Mouse (Mus musculus) lung, postnatal 14 days (tissue): ENCODE results near the gene Lrrc4c.

ENCODE experiments used
- DNase-seq: peaks from one replicate; pipeline ENCODE4 v3.0.0; 2021

Gene Lrrc4c

DNA sequence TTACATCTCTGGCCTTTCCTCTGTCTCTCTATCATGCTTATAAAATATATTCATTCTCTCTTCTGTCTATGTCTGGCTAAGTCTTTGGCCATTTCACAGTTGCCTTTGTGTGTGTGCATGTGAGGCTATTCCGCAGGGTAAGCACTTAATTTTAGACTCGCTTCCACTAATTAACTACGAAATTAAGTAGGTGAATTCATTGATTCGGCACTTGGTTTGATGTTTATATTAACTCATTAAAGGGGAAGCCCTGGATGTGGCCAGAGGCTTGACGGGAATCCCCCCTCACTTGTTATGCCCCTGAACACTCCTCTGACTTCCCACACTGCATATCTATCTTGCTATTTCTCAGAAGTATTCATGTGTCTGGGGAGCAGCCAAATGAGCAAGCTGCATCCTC lies 1169.6 kb downstream of the Lrrc4c start:
- no peak for DNase-seq

DNA sequence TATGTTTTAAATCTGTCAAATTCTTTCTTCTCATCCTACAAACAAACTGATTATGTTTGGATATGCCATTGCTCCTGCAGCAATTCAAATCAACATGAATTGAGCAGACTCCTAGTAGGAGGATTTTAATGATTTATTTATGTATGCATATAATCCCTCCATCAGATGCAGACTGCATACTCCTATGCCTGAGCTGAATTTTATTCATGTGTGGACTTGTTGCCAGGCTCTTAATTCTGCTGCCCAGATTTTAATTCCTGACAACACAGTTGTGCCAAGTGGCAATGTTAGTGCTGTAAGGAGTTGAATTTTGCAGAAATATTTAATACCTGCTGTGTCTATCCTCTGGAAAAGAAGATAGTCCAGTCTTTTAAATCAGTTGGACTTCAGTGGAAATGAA lies 1179.1 kb downstream of the Lrrc4c start:
- no peak for DNase-seq

DNA sequence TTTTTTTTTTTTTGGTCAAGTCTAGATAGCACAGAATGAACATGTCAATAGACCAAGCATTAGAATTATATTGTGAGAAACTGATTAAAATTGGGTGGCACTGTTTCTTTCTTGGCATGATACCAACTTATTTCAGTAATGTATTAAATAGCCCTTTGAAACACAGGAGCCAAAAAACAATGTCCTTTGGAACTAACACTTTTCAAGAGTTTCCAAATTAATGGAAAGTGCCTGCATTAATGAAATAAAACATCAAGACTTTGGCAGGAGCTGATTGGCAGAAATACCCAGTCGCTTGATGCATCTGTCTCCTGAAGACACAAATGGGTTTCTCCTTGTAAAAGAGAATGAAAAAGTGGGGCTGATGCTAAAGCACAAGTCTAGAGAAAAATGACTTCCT lies 1184.5 kb downstream of the Lrrc4c start:
- no peak for DNase-seq

DNA sequence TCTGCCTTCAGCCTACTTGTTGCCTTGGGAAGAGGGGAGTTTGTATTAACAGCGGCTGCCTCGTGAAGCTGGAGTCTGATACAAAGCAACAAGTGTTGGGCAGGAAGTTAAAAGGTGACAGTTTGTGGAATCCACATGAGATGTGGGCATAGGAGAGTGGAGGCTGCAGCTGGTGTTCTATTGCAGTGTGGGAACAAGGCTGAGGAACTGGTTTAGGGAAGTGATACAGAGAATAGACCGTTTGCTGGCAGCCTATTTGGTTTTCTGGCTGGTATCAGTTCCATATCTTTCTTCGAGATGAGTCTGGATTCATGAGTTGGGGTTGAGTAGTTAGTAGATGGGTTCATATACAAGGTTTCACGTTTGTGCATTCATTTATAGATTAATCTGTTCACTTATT lies 1186.9 kb downstream of the Lrrc4c start:
- DNase-seq: no peak

DNA sequence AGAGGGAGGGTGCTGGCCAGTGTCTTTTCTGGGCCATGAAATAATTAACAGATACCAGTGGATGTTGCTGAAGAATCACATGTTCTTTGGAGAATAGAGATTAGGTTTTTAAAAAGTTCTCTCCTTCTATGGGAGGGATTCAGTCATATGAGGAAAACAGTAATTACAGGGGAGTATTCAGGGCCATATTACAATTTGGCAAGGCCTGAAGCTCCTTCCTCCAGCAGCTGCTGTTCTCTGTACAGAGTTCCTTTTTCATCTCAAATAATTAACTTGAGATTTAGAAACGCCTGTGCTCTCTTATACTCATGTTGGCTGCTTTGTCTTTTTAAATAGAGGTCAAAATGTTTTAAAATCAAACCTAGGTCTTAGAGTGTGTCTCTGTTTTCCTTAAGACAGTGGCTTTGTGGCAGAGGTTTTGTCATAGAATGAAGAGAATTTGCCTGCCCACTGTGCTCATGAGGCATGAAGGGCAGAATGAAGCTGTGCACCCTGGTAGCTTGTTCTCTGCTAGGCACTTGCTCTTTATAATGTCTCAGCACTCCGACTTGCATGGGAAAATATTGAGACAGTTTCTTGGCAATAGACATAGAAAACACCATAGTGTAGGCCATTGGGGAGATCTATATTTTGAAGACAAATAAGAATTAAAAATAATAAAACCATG lies 1206.4 kb downstream of the Lrrc4c start:
- no peak for DNase-seq

DNA sequence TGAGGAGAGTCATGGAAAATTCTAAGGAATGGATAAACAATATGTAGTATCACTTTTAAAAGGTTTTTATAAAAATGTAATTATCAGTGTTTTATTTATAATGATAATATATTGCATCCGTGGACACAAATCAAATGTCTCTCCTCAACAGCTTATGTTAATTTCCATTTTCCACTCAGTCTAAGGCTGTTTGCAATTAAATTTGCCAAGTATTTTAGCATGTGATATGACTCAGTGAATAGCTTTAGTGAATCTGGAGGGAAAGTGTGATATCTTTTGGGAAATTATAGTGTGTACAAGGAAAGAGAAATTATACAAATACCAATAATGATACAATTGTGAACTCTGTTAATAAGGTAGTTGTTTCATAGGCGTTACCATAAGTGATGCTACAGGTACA lies 1207.1 kb downstream of the Lrrc4c start:
- DNase-seq: no peak

DNA sequence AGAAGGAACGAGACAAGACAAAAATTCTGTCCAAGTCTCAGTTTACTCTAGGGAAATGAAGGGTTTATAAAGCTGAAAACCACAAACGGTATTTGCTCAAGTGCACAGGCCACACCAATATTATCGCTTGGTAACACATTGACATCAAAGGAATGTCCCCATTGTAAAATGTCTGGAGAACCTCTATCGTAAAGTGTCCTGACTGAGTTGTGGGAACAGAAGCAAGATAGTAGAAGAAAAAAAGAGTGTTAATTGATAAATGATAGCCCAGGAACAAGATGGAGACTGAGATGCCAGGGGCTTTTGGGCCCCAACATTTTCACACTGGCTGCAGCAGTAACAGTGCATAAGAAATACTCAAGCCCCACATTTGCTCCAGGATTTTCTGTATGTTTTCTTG lies 1212.7 kb downstream of the Lrrc4c start:
- DNase-seq: no peak

DNA sequence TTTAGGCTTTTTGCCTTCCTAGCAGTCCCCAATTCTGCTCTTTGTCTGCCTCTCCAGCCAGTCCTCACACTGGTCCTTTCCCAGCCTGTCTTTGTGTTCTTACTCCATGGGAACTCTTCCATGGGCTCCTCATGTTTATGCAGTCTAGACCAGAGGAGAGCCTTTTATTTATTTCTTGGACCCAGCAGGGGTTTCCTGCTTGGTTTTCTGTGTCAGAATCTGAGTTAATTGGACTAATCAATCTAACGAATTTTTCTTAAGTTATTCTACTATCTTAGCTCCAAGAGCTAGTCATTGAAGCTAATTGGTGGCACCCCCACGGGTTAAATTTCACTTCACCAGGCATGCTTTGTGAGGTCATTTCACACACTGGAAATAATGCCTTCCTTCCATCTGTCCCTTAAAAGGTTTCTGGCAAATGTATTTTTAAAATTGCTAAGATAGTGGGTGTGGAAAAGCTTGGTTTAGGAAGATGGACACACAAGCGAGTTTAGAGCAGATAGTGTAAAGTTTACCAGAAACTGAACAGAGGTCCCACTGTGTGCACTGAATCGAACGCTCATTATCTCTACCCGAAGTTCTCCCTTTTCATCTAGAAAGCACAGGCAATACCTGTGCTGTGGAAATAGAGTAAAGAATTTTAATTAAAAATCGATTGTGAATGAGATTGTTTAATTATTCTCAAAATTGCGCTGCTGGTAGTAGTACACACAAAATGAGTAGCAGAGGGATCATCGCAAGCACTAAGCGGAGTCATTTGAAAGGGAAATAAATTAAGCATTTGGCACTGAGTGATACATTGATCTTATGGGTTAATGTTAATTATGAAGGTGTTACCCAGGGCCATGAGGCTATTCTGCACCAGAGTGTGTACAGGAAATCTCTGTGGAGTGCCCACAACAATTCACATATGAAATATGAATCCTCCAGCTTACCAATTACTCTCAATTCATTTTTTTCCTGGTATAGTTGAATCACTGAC lies 1226.0 kb downstream of the Lrrc4c start:
- no peak for DNase-seq

DNA sequence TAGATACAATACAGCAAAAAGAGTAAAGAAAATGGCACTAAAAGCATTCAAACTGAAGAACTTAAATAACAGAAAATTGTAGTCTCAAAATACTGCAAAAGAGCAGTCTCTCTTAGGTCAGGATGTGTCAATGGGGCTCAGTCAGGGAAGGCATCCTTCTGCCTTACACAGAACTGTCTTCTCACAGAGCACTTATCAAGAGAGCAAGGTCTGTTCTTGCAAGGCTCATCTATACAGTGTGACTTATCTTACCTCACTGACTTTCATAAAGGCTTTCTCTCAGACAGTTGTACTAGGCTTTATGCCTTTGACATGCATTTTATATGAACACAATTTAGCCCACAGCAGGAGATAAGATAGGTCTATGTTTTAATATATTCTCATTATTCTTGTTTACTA lies 1226.7 kb downstream of the Lrrc4c start:
- no peak for DNase-seq

DNA sequence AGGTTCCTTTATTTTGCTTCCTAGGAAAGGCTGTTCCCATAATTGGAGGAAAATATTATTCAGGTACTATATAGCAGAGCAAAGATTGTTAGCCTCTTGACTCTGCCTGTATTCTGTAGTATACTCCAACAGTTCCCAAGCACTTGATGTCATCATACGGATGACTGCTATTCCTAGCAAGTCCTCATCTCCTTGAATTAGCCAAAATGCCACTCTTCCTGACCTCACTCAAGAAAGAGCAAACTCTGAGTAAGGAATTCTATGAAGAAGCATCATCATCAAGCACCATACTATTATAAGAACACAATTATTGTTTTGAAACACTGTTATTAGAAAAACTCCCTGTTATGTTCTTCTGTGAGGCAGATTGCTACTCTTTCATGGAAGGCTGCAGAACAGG lies 1228.0 kb downstream of the Lrrc4c start:
- no peak for DNase-seq

DNA sequence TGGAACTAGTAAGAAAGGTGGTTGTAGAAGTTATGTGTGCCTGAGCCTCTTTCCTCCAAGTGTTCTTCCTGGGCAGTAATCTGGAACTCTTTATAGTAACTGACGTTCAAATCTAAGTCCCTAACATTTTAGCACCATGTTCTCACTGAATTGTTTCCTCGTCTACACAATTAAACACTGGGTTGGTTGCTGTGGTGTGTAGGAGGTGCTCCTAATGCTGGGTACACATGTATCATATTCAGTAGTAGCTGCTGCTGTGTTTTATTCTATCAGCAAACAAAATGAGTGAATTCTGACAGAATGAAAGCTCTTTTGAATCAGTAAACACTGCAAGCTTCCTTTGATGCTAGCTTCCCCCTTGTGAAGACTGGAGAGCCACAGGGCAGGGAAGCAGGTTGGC lies 1246.5 kb downstream of the Lrrc4c start:
- no peak for DNase-seq

DNA sequence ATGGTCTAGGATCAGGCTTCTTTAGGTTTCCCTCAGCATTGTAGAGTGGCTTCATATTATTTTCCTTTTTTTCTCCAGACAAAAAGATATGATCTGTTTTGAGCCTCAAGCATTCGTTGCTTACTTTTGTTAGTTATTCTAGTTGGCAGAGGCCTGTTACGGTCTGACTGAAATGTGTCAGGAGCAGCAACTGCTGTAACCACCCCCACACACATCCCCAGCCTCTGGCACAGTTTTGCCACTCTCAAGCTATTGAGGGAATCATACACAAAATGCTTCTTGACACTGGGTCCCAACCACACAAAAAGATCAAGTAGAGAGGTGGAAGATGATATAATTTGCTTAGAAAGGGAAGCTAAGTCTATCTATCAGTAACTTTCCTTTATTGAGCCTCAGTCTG lies 1251.0 kb downstream of the Lrrc4c start:
- DNase-seq: no peak

DNA sequence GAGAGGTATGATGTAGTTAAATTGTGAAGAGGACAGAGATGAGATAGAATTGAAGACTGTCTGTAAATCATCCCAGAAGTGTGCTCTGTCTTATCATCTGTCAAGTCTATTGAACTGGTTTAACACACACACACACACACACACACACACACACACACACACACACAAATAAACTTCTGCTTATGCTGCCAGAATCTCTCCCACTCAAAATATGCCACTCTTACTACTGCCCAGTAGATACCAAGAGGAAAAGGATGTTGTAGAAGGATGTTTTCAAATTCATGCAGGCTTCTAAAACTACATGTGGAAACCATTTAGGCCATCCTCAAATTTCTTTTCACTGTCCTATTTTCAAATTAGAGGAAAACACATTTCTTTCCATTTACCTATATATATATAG lies 1257.0 kb downstream of the Lrrc4c start:
- DNase-seq: no peak

DNA sequence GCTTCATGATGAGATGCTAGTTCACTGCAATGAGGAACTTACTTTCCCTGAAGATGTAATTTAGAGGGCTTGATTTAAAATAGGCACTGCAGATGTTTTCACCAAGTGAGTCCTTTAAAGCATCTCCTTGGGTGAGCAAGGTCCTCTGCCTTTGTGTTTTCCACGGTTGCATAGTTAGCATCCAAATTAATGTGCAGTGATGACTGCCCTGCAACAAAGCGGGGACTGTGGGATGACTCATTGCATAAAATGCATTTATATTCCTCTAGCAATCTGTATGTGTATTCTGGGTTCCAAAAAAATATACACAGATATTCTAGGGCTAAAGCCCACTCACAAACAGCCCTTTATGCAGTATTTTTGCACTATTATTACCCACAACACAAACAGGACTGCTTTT lies 1263.2 kb downstream of the Lrrc4c start:
- DNase-seq: no peak

DNA sequence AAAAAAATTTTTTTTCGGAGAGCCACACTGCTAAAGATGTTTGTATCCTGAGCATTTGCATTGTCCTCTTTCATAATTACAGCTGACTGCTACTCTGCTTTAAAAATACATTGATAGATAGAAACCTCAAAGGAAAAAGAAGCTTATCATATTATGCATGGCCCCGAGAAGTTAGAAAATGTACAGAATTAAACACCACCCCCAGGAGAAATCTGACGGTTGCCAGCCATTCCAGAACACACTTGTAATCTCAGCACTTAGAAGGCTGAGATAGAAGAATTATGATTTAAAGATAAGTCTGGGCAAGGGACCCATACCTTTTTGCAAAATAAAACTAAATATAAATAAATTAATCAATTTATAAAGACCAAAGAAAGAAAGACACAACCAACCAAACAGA lies 1268.4 kb downstream of the Lrrc4c start:
- no peak for DNase-seq

DNA sequence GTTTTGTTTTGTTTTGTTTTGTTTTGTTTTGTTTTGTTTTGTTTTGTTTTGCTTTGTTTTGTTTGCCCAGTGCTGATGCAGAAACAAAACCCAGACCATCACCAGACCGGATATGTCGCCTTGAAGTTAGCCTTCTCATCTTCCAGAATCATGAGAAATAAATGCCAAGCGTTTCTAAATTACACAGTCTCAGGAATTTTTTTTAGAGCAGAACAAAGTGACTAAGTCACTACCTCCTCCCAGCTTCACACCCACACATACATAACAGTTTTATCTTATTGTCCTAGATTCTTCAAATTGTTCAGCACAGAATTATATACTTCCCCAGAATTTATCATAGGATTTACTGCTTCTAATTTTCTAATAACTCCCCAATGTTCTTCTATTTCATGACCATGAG lies 1272.6 kb downstream of the Lrrc4c start:
- no peak for DNase-seq

DNA sequence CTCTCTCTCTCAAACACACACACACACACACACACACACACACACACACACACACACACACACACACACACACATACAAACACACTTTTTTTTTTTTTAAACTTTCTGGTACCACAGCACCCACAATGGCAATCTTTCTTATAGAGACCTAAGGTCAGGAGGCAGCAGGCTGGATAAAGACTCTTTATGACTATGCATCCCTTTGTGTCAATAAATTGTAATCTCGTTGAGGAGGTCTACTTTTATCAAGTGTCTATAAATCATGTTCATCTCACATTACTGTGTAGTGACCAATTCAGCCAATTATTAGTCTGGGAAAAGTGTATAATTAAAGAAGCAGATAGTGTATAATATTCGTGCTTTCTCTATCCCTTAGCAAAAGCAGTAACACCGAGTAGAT lies 1286.2 kb downstream of the Lrrc4c start:
- DNase-seq: no peak

DNA sequence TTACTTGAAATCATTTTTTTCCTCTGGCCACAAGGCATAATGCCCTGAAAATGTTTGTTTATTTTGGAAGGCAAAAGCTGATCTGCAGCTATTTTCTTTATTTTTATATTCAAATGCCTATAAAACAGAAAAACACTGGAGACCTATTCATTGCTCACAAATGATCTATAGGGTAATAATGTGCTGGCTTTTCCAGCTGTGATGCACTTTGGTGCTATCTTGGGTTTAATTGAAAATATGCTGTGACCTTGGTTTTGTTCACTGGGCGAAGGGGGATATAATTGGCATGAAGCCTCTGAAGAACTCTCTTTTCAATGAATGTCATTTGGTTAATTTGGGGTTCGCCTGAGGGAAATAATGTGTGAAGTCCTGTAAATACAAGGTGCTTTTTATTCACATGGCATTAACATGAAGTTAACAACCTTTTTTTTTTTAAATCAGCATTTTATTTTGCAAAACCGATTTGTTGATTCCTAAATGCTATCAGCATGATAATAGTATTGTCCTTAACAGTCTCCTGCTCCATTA lies 1286.8 kb downstream of the Lrrc4c start:
- DNase-seq: no peak

DNA sequence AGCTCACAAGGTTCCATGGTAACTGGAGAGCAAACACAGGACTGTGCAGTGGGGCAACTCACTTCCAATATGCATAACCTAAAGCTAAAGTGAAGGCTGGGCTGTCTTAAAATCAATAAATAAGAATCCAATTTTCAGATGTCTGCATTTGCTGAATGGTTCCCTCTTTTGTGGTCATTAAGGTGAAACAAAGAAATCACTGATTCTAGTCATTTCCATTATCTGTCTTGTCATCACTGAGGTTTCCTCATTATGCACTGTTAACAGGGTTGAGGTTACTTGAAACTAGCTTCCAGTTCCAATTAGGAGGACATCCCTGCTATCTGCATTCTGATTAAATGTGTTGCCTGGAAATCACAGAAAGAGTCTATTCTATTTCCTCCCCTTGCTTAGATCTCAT lies 1291.5 kb downstream of the Lrrc4c start:
- no peak for DNase-seq

DNA sequence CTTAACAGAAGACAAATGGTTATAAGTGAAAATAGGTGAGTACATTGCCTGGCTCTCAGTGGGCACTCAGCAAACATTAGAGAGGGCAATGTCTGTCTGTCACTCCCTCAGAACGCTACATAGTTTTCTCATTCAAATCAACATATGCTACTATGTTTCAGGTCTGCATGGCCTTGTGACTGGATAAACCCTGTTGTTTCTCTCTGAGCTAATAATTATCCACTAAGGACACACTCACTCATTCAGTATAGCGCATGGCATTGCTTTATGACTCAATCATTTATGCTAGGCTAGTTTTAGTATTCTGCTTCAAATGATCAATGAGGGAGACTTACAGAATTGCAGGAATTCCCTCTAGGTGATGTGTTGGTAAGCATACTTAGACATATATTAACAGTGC lies 1292.6 kb downstream of the Lrrc4c start:
- no peak for DNase-seq

DNA sequence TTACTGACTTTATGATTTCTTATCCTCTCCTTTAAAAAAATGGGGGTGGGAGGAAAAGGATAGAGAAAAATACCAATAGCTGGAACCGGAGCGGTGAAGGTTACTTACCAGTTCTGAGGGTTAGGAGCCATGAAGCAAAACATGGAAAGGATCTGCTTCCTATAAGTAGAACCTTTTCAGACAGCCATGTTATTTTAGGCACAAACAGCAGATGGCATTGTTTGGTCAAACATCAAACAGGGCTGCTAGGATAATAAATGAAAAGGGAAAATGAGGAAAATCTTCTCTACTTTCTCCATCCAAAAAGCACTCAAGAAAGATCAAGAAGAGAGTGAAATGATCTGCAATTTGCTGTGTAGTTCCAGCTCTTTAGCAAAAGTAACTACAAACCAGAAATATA lies 1296.8 kb downstream of the Lrrc4c start:
- no peak for DNase-seq

DNA sequence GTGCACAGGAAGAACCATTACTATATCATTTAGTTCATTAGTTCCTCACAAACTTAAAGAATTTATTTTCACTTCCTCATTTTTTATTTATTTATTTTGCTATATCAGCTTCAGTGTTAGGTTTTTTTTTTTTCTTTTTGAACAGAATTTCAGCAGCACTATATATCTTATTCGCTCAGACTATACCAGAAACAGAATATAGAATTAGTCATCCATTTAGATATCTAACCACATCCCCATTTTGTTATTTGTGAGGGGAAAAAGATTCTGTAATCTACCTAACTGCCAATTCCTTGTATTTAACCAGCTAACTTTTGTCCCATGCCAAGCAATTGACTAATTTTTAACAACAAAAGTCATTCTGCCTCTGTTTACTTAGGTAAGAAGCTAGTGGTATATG lies 1300.6 kb downstream of the Lrrc4c start:
- no peak for DNase-seq

DNA sequence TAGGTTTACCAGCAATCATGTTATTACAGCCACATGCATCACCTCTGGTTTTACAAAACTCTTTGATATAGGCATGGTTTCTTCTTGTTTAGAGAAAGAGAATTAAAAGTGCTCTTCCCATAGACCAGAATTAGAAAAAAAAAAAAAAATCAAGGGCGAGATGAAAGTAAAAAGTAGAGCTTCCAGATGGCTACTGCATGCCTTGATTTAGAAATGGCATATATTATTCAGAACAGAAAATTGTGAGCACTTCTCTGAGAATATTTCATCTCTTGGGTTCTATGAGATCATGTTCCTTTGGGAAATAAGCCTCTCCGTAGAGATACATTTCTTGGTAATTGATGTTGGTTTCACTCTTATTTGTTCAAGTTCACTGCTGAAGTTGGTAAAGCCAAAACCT lies 1322.0 kb downstream of the Lrrc4c start:
- no peak for DNase-seq

DNA sequence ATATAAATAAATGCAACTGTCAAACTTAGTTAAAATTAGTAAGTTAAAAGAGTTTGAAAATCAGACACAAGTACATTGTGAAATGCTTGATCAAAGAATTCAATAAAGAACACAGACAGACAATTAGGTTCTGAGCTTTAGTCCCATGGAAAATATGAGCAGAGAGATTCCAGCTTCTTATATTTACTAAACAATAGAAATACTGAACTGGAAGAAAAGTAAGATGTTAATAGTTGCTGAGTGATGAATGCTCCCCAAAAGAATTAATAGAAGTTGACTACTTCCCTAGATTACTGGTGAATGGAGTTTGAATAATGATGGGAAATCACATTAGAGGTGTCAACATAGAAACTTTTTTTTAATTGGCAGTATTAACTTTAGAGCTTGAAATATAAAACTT lies 1323.7 kb downstream of the Lrrc4c start:
- no peak for DNase-seq
